In the genomic region with DNA sequence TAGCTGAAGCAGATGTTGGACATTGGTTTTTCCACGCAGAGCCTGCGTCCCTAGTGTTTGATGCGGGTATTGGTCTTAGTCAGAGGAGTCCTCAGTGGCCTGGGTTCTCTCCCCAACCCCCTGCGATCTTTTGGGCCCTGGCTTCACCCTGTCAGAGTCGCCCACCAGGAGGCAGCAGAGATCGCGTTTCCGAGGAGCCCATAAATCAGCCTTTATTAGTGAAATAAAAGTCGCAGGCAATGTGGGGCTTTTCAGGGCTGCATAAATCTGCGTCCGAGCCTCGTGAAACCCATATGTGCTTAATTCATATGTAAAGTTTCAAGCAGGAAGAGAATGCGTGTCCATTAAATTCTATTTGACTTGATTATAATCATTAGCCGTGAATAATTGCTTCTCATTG, we compare ENCODE assay signal across 8 mouse cellular contexts. TPM values are rescaled to one million over a fixed set of nuclear protein-coding genes. Genes with fewer than 3 reads are reported as not detected.
DNase-seq lines count a peak whose midpoint lies in the region; ATAC-seq lines count a peak whose summit lies in the region.

No protein-coding gene starts in this region.

- DNase-seq in kidney, adult 11 months: peak; percentile 57
- DNase-seq in embryo, embryonic 10 days (ENCODE audit: low spot score): peak; percentile 88
- peak; percentile 48 for DNase-seq in gastrocnemius, postnatal 25 days
- peak; percentile 92 for DNase-seq in kidney, postnatal 10 days
- no peak for DNase-seq in liver, embryonic 13.5 days
- peak; percentile 86 for DNase-seq in neural tube, embryonic 11.5 days (ENCODE audit: low spot score)
- DNase-seq in testis, postnatal 10 days (ENCODE audit: low spot score): peak; percentile 94

- H3K9ac ChIP-seq in kidney, embryonic 16.5 days (replicated peaks; ENCODE audit: low read length): no peak overlapping the region
- peak overlapping the region; percentile 56; the same call in 1 of the 2 replicates for H3K9ac ChIP-seq in liver, embryonic 13.5 days
- no peak overlapping the region for H3K9ac ChIP-seq in neural tube, embryonic 11.5 days (ENCODE audit: low read length)

- H3K9me3 ChIP-seq in kidney, embryonic 16.5 days (ENCODE audit: low read length): no peaks in the 10 kb centered on the region
- H3K9me3 ChIP-seq in liver, embryonic 13.5 days (replicated peaks): no peaks in the 10 kb centered on the region
- no peaks in the 10 kb centered on the region for H3K9me3 ChIP-seq in neural tube, embryonic 11.5 days (ENCODE audit: control insufficient read depth, low read length)

- H3K36me3 ChIP-seq in kidney, embryonic 16.5 days (ENCODE audit: insufficient read depth, low read length): no peaks in the 10 kb centered on the region
- H3K36me3 ChIP-seq in liver, embryonic 13.5 days: no peaks in the 10 kb centered on the region
- H3K36me3 ChIP-seq in neural tube, embryonic 11.5 days (ENCODE audit: control insufficient read depth, insufficient read depth, low read length): no peaks in the 10 kb centered on the region

- H3K27ac ChIP-seq in kidney, embryonic 16.5 days (ENCODE audit: low read length): no peak overlapping the region
- no peak overlapping the region; the same call in 1 of the 2 replicates for H3K27ac ChIP-seq in liver, embryonic 13.5 days
- no peak overlapping the region for H3K27ac ChIP-seq in neural tube, embryonic 11.5 days (ENCODE audit: low read depth, low read length)

- ATAC-seq in kidney, embryonic 16.5 days (ENCODE audit: low FRiP score, low TSS enrichment): no peak
- ATAC-seq in liver, embryonic 13.5 days (ENCODE audit: low read depth): no peak
- peak; percentile 49 for ATAC-seq in neural tube, embryonic 11.5 days (ENCODE audit: insufficient read depth, low FRiP score, low TSS enrichment)

- H3K4me3 ChIP-seq in kidney, embryonic 16.5 days (ENCODE audit: low read length): no peak overlapping the region
- peak overlapping the region; percentile 21; the same call in 1 of the 2 replicates for H3K4me3 ChIP-seq in liver, embryonic 13.5 days (replicated peaks)
- no peak overlapping the region for H3K4me3 ChIP-seq in neural tube, embryonic 11.5 days (ENCODE audit: low read depth, low read length)

- H3K4me2 ChIP-seq in kidney, embryonic 16.5 days (replicated peaks; ENCODE audit: low read depth, low read length): no peak overlapping the region
- peak overlapping the region; percentile 60 for H3K4me2 ChIP-seq in liver, embryonic 13.5 days
- peak overlapping the region; percentile 10; the same call in 1 of the 2 replicates for H3K4me2 ChIP-seq in neural tube, embryonic 11.5 days (ENCODE audit: low read depth)

- 0 out of 2 replicates have a peak, but pooled peaks cover 10% of the 10 kb centered on the region for H3K27me3 ChIP-seq in kidney, embryonic 16.5 days (ENCODE audit: insufficient read depth, low read length)
- H3K27me3 ChIP-seq in liver, embryonic 13.5 days: peaks cover 51% of the 10 kb centered on the region
- peaks cover 35% of the 10 kb centered on the region for H3K27me3 ChIP-seq in neural tube, embryonic 11.5 days (ENCODE audit: control insufficient read depth, insufficient read depth, low read length)

- 2% methylated on average over 14 of the region's 14 CpGs for WGBS in kidney, embryonic 16.5 days
- 7% methylated on average over 14 of the region's 14 CpGs for WGBS in liver, embryonic 13.5 days (ENCODE audit: insufficient replicate concordance)
- WGBS in neural tube, embryonic 11.5 days: 3% methylated on average over 14 of the region's 14 CpGs

- H3K4me1 ChIP-seq in kidney, embryonic 16.5 days (ENCODE audit: insufficient read depth, low read length): peaks cover 70% of the 10 kb centered on the region
- H3K4me1 ChIP-seq in liver, embryonic 13.5 days (replicated peaks): peaks cover 46% of the 10 kb centered on the region
- H3K4me1 ChIP-seq in neural tube, embryonic 11.5 days (ENCODE audit: control insufficient read depth, insufficient read depth, low read length): peaks cover 48% of the 10 kb centered on the region

RNA-seq across cellular contexts. Expression of a gene that starts 11.5 kb away (rescaled TPM):
- 15.6 and 16.4 TPM in 2 replicates for polyA plus RNA-seq in kidney, embryonic 16.5 days (2015; fragmentation: Nextera tagmentation; extraction: Ambion mirVana)
- total RNA-seq in gastrocnemius, postnatal 25 days (2021): 100 to 1,000 TPM; 227 to 252 TPM
- polyA plus RNA-seq in liver, embryonic 13.5 days (2015; fragmentation: Nextera tagmentation; extraction: Ambion mirVana): 3.0 and 3.8 TPM in 2 replicates
- polyA plus RNA-seq in neural tube, embryonic 11.5 days (2014; fragmentation: Nextera tagmentation; extraction: Ambion mirVana): 3.2 and 3.3 TPM in 2 replicates

RNA-seq across cellular contexts. Expression of a gene that starts 28.4 kb away (rescaled TPM):
- polyA plus RNA-seq in kidney, embryonic 16.5 days (2015; fragmentation: Nextera tagmentation; extraction: Ambion mirVana): 305 and 314 TPM in 2 replicates
- 10 to 100 TPM; 86.5 to 95.6 TPM for total RNA-seq in gastrocnemius, postnatal 25 days (2021)
- polyA plus RNA-seq in liver, embryonic 13.5 days (2015; fragmentation: Nextera tagmentation; extraction: Ambion mirVana): 158 and 201 TPM in 2 replicates
- 423 and 425 TPM in 2 replicates for polyA plus RNA-seq in neural tube, embryonic 11.5 days (2014; fragmentation: Nextera tagmentation; extraction: Ambion mirVana)

RNA-seq across cellular contexts. Expression of a gene that starts 37.4 kb away (rescaled TPM):
- polyA plus RNA-seq in kidney, embryonic 16.5 days (2015; fragmentation: Nextera tagmentation; extraction: Ambion mirVana): 5.4 and 6.8 TPM in 2 replicates
- under 1 TPM; 0.31 to 0.35 TPM for total RNA-seq in gastrocnemius, postnatal 25 days (2021)
- 0.14 and 0.17 TPM in 2 replicates for polyA plus RNA-seq in liver, embryonic 13.5 days (2015; fragmentation: Nextera tagmentation; extraction: Ambion mirVana)
- 6.6 and 7.5 TPM in 2 replicates for polyA plus RNA-seq in neural tube, embryonic 11.5 days (2014; fragmentation: Nextera tagmentation; extraction: Ambion mirVana)

RNA-seq across cellular contexts. Expression of a gene that starts 48.9 kb away (rescaled TPM):
- 5.7 and 6.4 TPM in 2 replicates for polyA plus RNA-seq in kidney, embryonic 16.5 days (2015; fragmentation: Nextera tagmentation; extraction: Ambion mirVana)
- total RNA-seq in gastrocnemius, postnatal 25 days (2021): 1 to 10 TPM in 1 of 2 experiments, under 1 TPM in 1; 0.84 to 1.2 TPM
- 106 and 107 TPM in 2 replicates for polyA plus RNA-seq in liver, embryonic 13.5 days (2015; fragmentation: Nextera tagmentation; extraction: Ambion mirVana)
- 8.8 and 9.5 TPM in 2 replicates for polyA plus RNA-seq in neural tube, embryonic 11.5 days (2014; fragmentation: Nextera tagmentation; extraction: Ambion mirVana)
